Mouse (Mus musculus): ENCODE results near the gene 1700030J22Rik. TPM values are rescaled to one million over a fixed set of nuclear protein-coding genes. Genes with fewer than 3 reads are reported as not detected.

Gene 1700030J22Rik
- polyA plus RNA-seq, 1 experiment from 2014 or later = 0.66 TPM

GRCm38 (mm10) chr8:116942284-116943058, 36.3 kb downstream of the 1700030J22Rik start:
- H3K4me1 ChIP-seq (ENCODE audit: control insufficient read depth in 2 of 2, insufficient read depth in 2 of 2, low read length in 2 of 2) = peaks cover 19 to 35% of the 10 kb centered on the region in 2 experiments
- WGBS = 69% methylated on average over 12 of the region's 12 CpGs
- H3K36me3 ChIP-seq (ENCODE audit: control insufficient read depth, insufficient read depth, low read length) = peaks cover 15% of the 10 kb centered on the region
- no peaks in the 10 kb centered on the region for H3K27me3 ChIP-seq (ENCODE audit: control insufficient read depth, insufficient read depth, low read length)
- no peak overlapping the region for H3K9ac ChIP-seq (ENCODE audit: low read length)
- H3K4me3 ChIP-seq (ENCODE audit: control insufficient read depth in 1 of 2, insufficient read depth in 1 of 2, low read depth in 1 of 2, low read length in 2 of 2) = no peak overlapping the region
- H3K4me2 ChIP-seq (ENCODE audit: low read length) = peak overlapping the region; percentile 33
- no peaks in the 10 kb centered on the region for H3K9me3 ChIP-seq (ENCODE audit: control insufficient read depth, low read length)
- ATAC-seq (ENCODE audit: insufficient number of reproducible peaks, insufficient read depth, low FRiP score, low read depth) = no peak
- no peak overlapping the region for H3K27ac ChIP-seq (replicated peaks in 1 of 2; ENCODE audit: control insufficient read depth in 1 of 2, insufficient read depth in 1 of 2, low read depth in 2 of 2, low read length in 2 of 2)

DNA sequence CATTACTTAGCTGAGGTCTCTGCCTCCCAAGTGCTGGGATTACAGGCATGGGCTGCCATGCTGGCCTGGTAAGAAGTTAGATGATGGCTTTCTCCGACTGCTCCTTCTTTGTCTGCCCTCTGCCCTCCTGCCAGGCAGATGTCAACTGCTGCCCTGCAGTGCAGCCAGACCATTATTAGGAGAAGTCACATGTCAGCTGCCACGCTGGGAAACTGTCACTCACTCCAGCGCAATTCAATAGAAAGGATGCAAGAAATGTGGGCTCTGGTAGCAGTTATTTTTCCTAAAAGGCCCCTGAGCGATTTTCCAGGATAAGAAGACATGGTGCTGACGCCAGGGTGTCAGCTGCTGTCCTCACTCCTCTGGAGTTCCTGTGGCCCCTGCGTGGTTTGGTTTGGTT, 43.3 kb downstream of the 1700030J22Rik start:
- Histone ChIP-seq H3K4me3 (ENCODE audit: control insufficient read depth in 1 of 2, insufficient read depth in 1 of 2, low read depth in 1 of 2, low read length in 2 of 2) (no peak overlapping the region), H3K9me3 (ENCODE audit: control insufficient read depth, low read length) (no peaks in the 10 kb centered on the region), H3K36me3 (ENCODE audit: control insufficient read depth, insufficient read depth, low read length) (peaks cover 85% of the 10 kb centered on the region), H3K9ac (ENCODE audit: low read length) (no peak overlapping the region), H3K4me2 (ENCODE audit: low read length) (no peak overlapping the region), H3K27ac (replicated peaks in 1 of 2; ENCODE audit: control insufficient read depth in 1 of 2, insufficient read depth in 1 of 2, low read depth in 2 of 2, low read length in 2 of 2) (no peak overlapping the region), H3K27me3 (ENCODE audit: control insufficient read depth, insufficient read depth, low read length) (no peaks in the 10 kb centered on the region), H3K4me1 (ENCODE audit: control insufficient read depth in 2 of 2, insufficient read depth in 2 of 2, low read length in 2 of 2) (no peaks in the 10 kb centered on the region)
- 75% methylated on average over 6 of the region's 6 CpGs for WGBS
- ATAC-seq (ENCODE audit: insufficient number of reproducible peaks, insufficient read depth, low FRiP score, low read depth) = no peak

DNA sequence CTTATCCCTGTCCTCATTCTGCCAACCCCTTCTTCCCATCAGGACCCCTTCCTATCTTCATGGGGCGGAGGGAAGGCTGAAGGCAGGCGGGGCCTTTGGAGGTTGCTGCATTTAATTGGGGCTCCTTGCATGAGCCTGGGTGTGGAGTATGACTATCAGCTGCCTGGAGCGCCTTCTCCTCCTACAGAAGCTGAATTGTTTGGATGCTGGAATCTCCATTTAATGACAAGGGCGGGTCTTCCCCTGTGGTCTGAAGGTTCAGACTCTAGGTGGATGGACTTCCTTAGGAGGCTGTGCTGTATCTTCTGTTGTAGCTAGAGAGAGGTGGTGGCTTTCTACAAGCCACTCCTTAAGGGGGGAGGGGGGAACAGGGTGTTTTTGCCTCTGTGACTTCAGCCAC, 43.8 kb downstream of the 1700030J22Rik start:
- WGBS = 95% methylated on average over 4 of the region's 4 CpGs
- no peak for ATAC-seq (ENCODE audit: insufficient number of reproducible peaks, insufficient read depth, low FRiP score, low read depth)
- Histone ChIP-seq H3K9ac (ENCODE audit: low read length) (no peak overlapping the region), H3K4me1 (ENCODE audit: control insufficient read depth in 2 of 2, insufficient read depth in 2 of 2, low read length in 2 of 2) (no peaks in the 10 kb centered on the region), H3K27me3 (ENCODE audit: control insufficient read depth, insufficient read depth, low read length) (no peaks in the 10 kb centered on the region), H3K9me3 (ENCODE audit: control insufficient read depth, low read length) (no peaks in the 10 kb centered on the region), H3K4me3 (ENCODE audit: control insufficient read depth in 1 of 2, insufficient read depth in 1 of 2, low read depth in 1 of 2, low read length in 2 of 2) (no peak overlapping the region), H3K36me3 (ENCODE audit: control insufficient read depth, insufficient read depth, low read length) (peaks cover 87% of the 10 kb centered on the region), H3K4me2 (ENCODE audit: low read length) (no peak overlapping the region), H3K27ac (replicated peaks in 1 of 2; ENCODE audit: control insufficient read depth in 1 of 2, insufficient read depth in 1 of 2, low read depth in 2 of 2, low read length in 2 of 2) (no peak overlapping the region)

DNA sequence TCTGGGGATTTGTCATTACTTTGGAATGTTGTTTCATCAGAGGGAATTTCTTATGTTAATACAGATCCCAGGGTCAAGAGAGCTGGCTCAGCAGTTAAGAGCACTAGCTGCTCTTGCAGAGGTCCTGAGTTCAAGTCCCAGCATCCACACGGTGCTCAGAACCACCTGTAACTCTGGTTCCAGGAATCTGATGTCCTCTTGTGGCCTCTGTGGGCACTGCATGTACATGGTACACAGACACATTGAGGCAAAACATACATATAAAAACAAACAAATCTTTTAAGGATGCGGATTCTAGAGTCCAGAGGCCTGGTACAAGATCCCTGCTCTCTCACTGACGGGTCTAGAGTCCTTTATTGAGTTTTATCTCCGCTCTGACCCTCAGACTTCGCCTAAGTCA, 50.2 kb downstream of the 1700030J22Rik start:
- no peaks in the 10 kb centered on the region for H3K27me3 ChIP-seq (ENCODE audit: control insufficient read depth, insufficient read depth, low read length)
- no peaks in the 10 kb centered on the region for H3K4me1 ChIP-seq (ENCODE audit: control insufficient read depth in 2 of 2, insufficient read depth in 2 of 2, low read length in 2 of 2)
- no peak for ATAC-seq (ENCODE audit: insufficient number of reproducible peaks, insufficient read depth, low FRiP score, low read depth)
- H3K4me3 ChIP-seq (ENCODE audit: control insufficient read depth in 1 of 2, insufficient read depth in 1 of 2, low read depth in 1 of 2, low read length in 2 of 2) = no peak overlapping the region
- H3K4me2 ChIP-seq (ENCODE audit: low read length) = no peak overlapping the region
- H3K27ac ChIP-seq (replicated peaks in 1 of 2; ENCODE audit: control insufficient read depth in 1 of 2, insufficient read depth in 1 of 2, low read depth in 2 of 2, low read length in 2 of 2) = no peak overlapping the region
- WGBS = 86% methylated on average over 5 of the region's 5 CpGs
- H3K9ac ChIP-seq (ENCODE audit: low read length) = no peak overlapping the region
- no peaks in the 10 kb centered on the region for H3K9me3 ChIP-seq (ENCODE audit: control insufficient read depth, low read length)
- H3K36me3 ChIP-seq (ENCODE audit: control insufficient read depth, insufficient read depth, low read length) = peaks cover 93% of the 10 kb centered on the region

GRCm38 (mm10) chr8:116927880-116928279, 50.9 kb downstream of the 1700030J22Rik start:
- Histone ChIP-seq H3K27me3 (ENCODE audit: control insufficient read depth, insufficient read depth, low read length) (no peaks in the 10 kb centered on the region), H3K4me1 (ENCODE audit: control insufficient read depth in 2 of 2, insufficient read depth in 2 of 2, low read length in 2 of 2) (no peaks in the 10 kb centered on the region), H3K27ac (replicated peaks in 1 of 2; ENCODE audit: control insufficient read depth in 1 of 2, insufficient read depth in 1 of 2, low read depth in 2 of 2, low read length in 2 of 2) (no peak overlapping the region), H3K36me3 (ENCODE audit: control insufficient read depth, insufficient read depth, low read length) (peaks cover 86% of the 10 kb centered on the region), H3K9me3 (ENCODE audit: control insufficient read depth, low read length) (no peaks in the 10 kb centered on the region), H3K4me3 (ENCODE audit: control insufficient read depth in 1 of 2, insufficient read depth in 1 of 2, low read depth in 1 of 2, low read length in 2 of 2) (no peak overlapping the region), H3K9ac (ENCODE audit: low read length) (no peak overlapping the region), H3K4me2 (ENCODE audit: low read length) (no peak overlapping the region)
- ATAC-seq (ENCODE audit: insufficient number of reproducible peaks, insufficient read depth, low FRiP score, low read depth) = no peak
- 82% methylated on average over 9 of the region's 9 CpGs for WGBS

GRCm38 (mm10) chr8:116923526-116923925, 55.2 kb downstream of the 1700030J22Rik start:
- Histone ChIP-seq H3K4me3 (ENCODE audit: control insufficient read depth in 1 of 2, insufficient read depth in 1 of 2, low read depth in 1 of 2, low read length in 2 of 2) (no peak overlapping the region), H3K4me2 (ENCODE audit: low read length) (no peak overlapping the region), H3K9me3 (ENCODE audit: control insufficient read depth, low read length) (no peaks in the 10 kb centered on the region), H3K27me3 (ENCODE audit: control insufficient read depth, insufficient read depth, low read length) (no peaks in the 10 kb centered on the region), H3K9ac (ENCODE audit: low read length) (no peak overlapping the region), H3K4me1 (ENCODE audit: control insufficient read depth in 2 of 2, insufficient read depth in 2 of 2, low read length in 2 of 2) (peaks cover 6 to 14% of the 10 kb centered on the region in 2 experiments), H3K36me3 (ENCODE audit: control insufficient read depth, insufficient read depth, low read length) (peaks cover 50% of the 10 kb centered on the region), H3K27ac (replicated peaks in 1 of 2; ENCODE audit: control insufficient read depth in 1 of 2, insufficient read depth in 1 of 2, low read depth in 2 of 2, low read length in 2 of 2) (no peak overlapping the region)
- no peak for ATAC-seq (ENCODE audit: insufficient number of reproducible peaks, insufficient read depth, low FRiP score, low read depth)
- 81% methylated on average over 8 of the region's 8 CpGs for WGBS

- H3K36me3 ChIP-seq (ENCODE audit: control insufficient read depth, insufficient read depth, low read length) = peaks cover 42% of the 10 kb centered on the region
- H3K9me3 ChIP-seq (ENCODE audit: control insufficient read depth, low read length) = no peaks in the 10 kb centered on the region
- H3K27ac ChIP-seq (replicated peaks in 1 of 2; ENCODE audit: control insufficient read depth in 1 of 2, insufficient read depth in 1 of 2, low read depth in 2 of 2, low read length in 2 of 2) = peak overlapping the region; percentile 68 to 92
- H3K4me3 ChIP-seq (ENCODE audit: control insufficient read depth in 1 of 2, insufficient read depth in 1 of 2, low read depth in 1 of 2, low read length in 2 of 2) = peak overlapping the region; percentile 80 to 84
- H3K4me1 ChIP-seq (ENCODE audit: control insufficient read depth in 2 of 2, insufficient read depth in 2 of 2, low read length in 2 of 2) = peaks cover 6 to 14% of the 10 kb centered on the region in 2 experiments
- ATAC-seq (ENCODE audit: insufficient number of reproducible peaks, insufficient read depth, low FRiP score, low read depth) = no peak
- peak overlapping the region; percentile 87 for H3K9ac ChIP-seq (ENCODE audit: low read length)
- WGBS = 27% methylated on average over 17 of the region's 17 CpGs
- peak overlapping the region; percentile 67 for H3K4me2 ChIP-seq (ENCODE audit: low read length)
- no peaks in the 10 kb centered on the region for H3K27me3 ChIP-seq (ENCODE audit: control insufficient read depth, insufficient read depth, low read length)
Measured at GRCm38 (mm10) chr8:116922060-116922757, 56.5 kb downstream of the 1700030J22Rik start.
